Mouse (Mus musculus) stomach, postnatal 0 days (tissue): ENCODE measurements at regions not wholly inside any gene's neighbourhood (a gene's known extent, or its start where the extent isn't known, plus 50 kb on each side); places are given as distances from the start of the nearest gene placed in this dataset.

Experiments
- ATAC-seq: fragments of 200-750 bp; cut with Nextera tagmentation; 2 replicates; pipeline ENCODE4 v1.8.0; 2017; ENCODE audit not compliant: low FRiP score, low TSS enrichment
- DNase-seq: peaks from one replicate; pipeline ENCODE4 v3.0.0-alpha.2; 2016; ENCODE audit warnings: low spot score
- H3K27ac ChIP-seq: fragments of 300-500 bp; sonication (generic); replicated peaks from 2 replicates; pipeline ENCODE4 v1.5.1; 2014; ENCODE audit warnings: mild to moderate bottlenecking, control low read depth
- H3K27me3 ChIP-seq: fragments of 300-500 bp; sonication (generic); 2 replicates; pipeline ENCODE4 v1.6.1; 2014; ENCODE audit warnings: low read length; ENCODE audit not compliant: control insufficient read depth, insufficient read depth
- H3K36me3 ChIP-seq: fragments of 300-500 bp; sonication (generic); 2 replicates; pipeline ENCODE4 v1.6.1; 2014; ENCODE audit warnings: low read length, mixed read lengths; ENCODE audit not compliant: control insufficient read depth, insufficient read depth
- H3K4me1 ChIP-seq: fragments of 300-500 bp; sonication (generic); replicated peaks from 2 replicates; pipeline ENCODE4 v1.6.1; 2014; ENCODE audit warnings: antibody characterized with exemption; ENCODE audit not compliant: control insufficient read depth, insufficient read depth
- H3K4me2 ChIP-seq: fragments of 300-500 bp; sonication (generic); replicated peaks from 2 replicates; pipeline ENCODE4 v1.6.1; 2014; ENCODE audit warnings: low read depth, mild to moderate bottlenecking, control low read depth, moderate library complexity
- H3K4me3 ChIP-seq: fragments of 300-500 bp; sonication (generic); 2 replicates; pipeline ENCODE4 v1.5.1; 2014; ENCODE audit warnings: low read depth, low read length, control low read depth
- H3K9ac ChIP-seq: fragments of 300-500 bp; sonication (generic); 2 replicates; pipeline ENCODE4 v1.6.1; 2014; ENCODE audit warnings: mild to moderate bottlenecking, low read length, control low read depth, mixed read lengths
- H3K9me3 ChIP-seq: fragments of 300-500 bp; sonication (generic); 2 replicates; pipeline ENCODE4 v1.6.1; 2016; ENCODE audit warnings: low read length; ENCODE audit not compliant: control insufficient read depth
- CTCF ChIP-seq: IDR thresholded peaks from 2 replicates; pipeline ENCODE4 v1.5.1; 2016; ENCODE audit warnings: antibody characterized with exemption, low read depth, mild to moderate bottlenecking, moderate library complexity
- EP300 ChIP-seq: optimal IDR thresholded peaks from 2 replicates; pipeline ENCODE3; 2016; ENCODE audit warnings: antibody characterized with exemption
- WGBS: fragments of 180-500 bp; shearing (Covaris S2); extraction: QIAGEN DNeasy Blood & Tissue Kit; methylation state at CpG from one replicate; pipeline ENCODE4 v1.1.7; 2014; 5-methylcytosine and 5-hydroxymethylcytosine counted together

- H3K27ac ChIP-seq: no peak overlapping the region
- H3K27me3 ChIP-seq: no peaks in the 10 kb centered on the region
- H3K4me3 ChIP-seq: no peak overlapping the region
- no peaks in the 10 kb centered on the region for H3K9me3 ChIP-seq
- TF ChIP-seq CTCF: no peak
- no peak for TF ChIP-seq EP300
- ATAC-seq (no peak), DNase-seq (no peak)
- H3K4me1 ChIP-seq: no peaks in the 10 kb centered on the region
- no peaks in the 10 kb centered on the region for H3K36me3 ChIP-seq
- no peak overlapping the region for H3K4me2 ChIP-seq
- WGBS: 68% methylated on average over 8 of the region's 8 CpGs
- no peak overlapping the region for H3K9ac ChIP-seq
Measured at GRCm38 (mm10) chr4:23713781-23714415, 782.4 kb upstream of the Mms22l start.

- WGBS: 78% methylated on average over 2 of the region's 2 CpGs
- no peak for TF ChIP-seq CTCF
- no peak for TF ChIP-seq EP300
Measured at GRCm38 (mm10) chr4:23727846-23728245, 768.4 kb upstream of the Mms22l start.

GRCm38 (mm10) chr4:23732471-23732870, 763.8 kb upstream of the Mms22l start:
- H3K36me3 ChIP-seq: no peaks in the 10 kb centered on the region
- H3K27ac ChIP-seq: no peak overlapping the region
- 48% methylated on average over 4 of the region's 4 CpGs for WGBS
- no peaks in the 10 kb centered on the region for H3K27me3 ChIP-seq
- TF ChIP-seq CTCF: no peak
- no peak for TF ChIP-seq EP300
- DNase-seq: no peak
- H3K9ac ChIP-seq: no peak overlapping the region
- H3K4me2 ChIP-seq: no peak overlapping the region
- ATAC-seq: no peak
- H3K4me1 ChIP-seq: no peaks in the 10 kb centered on the region
- H3K9me3 ChIP-seq: no peaks in the 10 kb centered on the region
- H3K4me3 ChIP-seq: no peak overlapping the region

More at GRCm38 (mm10) chr4:23727846-23728245, 768.4 kb upstream of the Mms22l start:
- no peak overlapping the region for H3K27ac ChIP-seq
- no peak overlapping the region for H3K4me3 ChIP-seq
- no peaks in the 10 kb centered on the region for H3K4me1 ChIP-seq
- H3K36me3 ChIP-seq: no peaks in the 10 kb centered on the region
- no peaks in the 10 kb centered on the region for H3K9me3 ChIP-seq
- no peak overlapping the region for H3K9ac ChIP-seq
- no peaks in the 10 kb centered on the region for H3K27me3 ChIP-seq
- no peak overlapping the region for H3K4me2 ChIP-seq
- ATAC-seq (no peak), DNase-seq (no peak)

- Histone ChIP-seq H3K9me3 (no peaks in the 10 kb centered on the region), H3K4me2 (no peak overlapping the region), H3K36me3 (no peaks in the 10 kb centered on the region), H3K27ac (no peak overlapping the region), H3K27me3 (no peaks in the 10 kb centered on the region), H3K9ac (no peak overlapping the region), H3K4me1 (no peaks in the 10 kb centered on the region), H3K4me3 (no peak overlapping the region)
- no peak for DNase-seq
- TF ChIP-seq EP300 (no peak), CTCF (no peak)
- 52% methylated on average over 7 of the region's 7 CpGs for WGBS
- ATAC-seq: no peak
Measured at GRCm38 (mm10) chr4:23744079-23744478, 752.2 kb upstream of the Mms22l start.

GRCm38 (mm10) chr4:23758005-23758404, 738.2 kb upstream of the Mms22l start:
- no peaks in the 10 kb centered on the region for H3K36me3 ChIP-seq
- no peaks in the 10 kb centered on the region for H3K4me1 ChIP-seq
- ATAC-seq: no peak
- no peaks in the 10 kb centered on the region for H3K9me3 ChIP-seq
- no peak for TF ChIP-seq EP300
- TF ChIP-seq CTCF: no peak
- no peaks in the 10 kb centered on the region for H3K27me3 ChIP-seq
- no peak overlapping the region for H3K27ac ChIP-seq
- H3K9ac ChIP-seq: no peak overlapping the region
- H3K4me3 ChIP-seq: no peak overlapping the region
- H3K4me2 ChIP-seq: no peak overlapping the region
- DNase-seq: no peak

GRCm38 (mm10) chr4:23787417-23788204, 708.6 kb upstream of the Mms22l start:
- ATAC-seq (no peak), DNase-seq (no peak)
- WGBS: 70% methylated on average over 4 of the region's 4 CpGs
- H3K4me2 ChIP-seq: no peak overlapping the region
- no peaks in the 10 kb centered on the region for H3K4me1 ChIP-seq
- TF ChIP-seq CTCF (no peak), EP300 (no peak)
- H3K9me3 ChIP-seq: no peaks in the 10 kb centered on the region
- no peak overlapping the region for H3K9ac ChIP-seq
- H3K27me3 ChIP-seq: no peaks in the 10 kb centered on the region
- H3K27ac ChIP-seq: no peak overlapping the region
- H3K36me3 ChIP-seq: no peaks in the 10 kb centered on the region
- H3K4me3 ChIP-seq: no peak overlapping the region
